Mouse (Mus musculus): Measurements from ENCODE around the gene Mrpl45. TPM values are rescaled to one million over a fixed set of nuclear protein-coding genes. Genes with fewer than 3 reads are reported as not detected.

The Mrpl45 gene
- total RNA-seq (2023), result 9.9 TPM

GRCm38 (mm10) chr11:97315504-97316503 is at the start of gene Mrpl45:
Gene Mrpl45, plus strand, starts transcription at chr11:97315716.

GRCm38 (mm10) chr11:97280216-97280861 is 35.2 kb upstream of the Mrpl45 start, which contains the start of gene Npepps:
Gene Npepps, minus strand, starts transcription at chr11:97280638.

DNA sequence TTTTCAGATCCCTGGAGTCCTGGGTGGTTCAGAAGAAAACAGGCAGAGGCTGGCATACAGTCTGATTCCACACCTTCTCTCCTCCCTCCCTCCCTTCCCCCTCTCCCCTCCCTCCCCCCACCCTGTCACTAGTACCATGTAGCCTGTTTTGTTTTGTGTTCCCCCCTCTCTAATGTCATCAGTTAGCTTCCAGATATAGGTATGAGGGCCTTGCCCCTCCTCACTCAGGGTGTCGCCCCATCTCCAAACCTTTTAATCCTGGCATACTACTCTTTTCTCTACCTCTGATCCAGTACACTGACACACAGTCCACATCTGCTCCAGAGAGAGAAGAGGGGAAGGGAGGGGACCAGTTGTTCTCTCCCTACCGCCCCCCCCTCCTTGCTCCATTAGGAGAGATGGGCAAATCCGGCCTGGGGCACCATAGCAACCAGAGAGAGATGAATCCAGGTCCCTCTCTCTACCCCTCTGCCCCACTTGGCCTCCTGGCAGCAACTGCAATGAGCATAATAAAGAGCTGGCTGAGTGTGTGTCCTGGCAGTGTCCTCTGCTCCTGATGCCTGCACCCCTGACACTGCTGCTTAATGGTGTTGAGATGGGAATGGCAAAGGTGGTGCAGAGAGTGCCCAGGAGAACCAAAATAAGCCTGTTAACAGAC is 36.6 kb downstream of the Mrpl45 start, which contains the start of gene Gpr179:
Gene Gpr179 (minus strand): TSS at position 51 of the 658 bp plus-strand sequence.

DNA sequence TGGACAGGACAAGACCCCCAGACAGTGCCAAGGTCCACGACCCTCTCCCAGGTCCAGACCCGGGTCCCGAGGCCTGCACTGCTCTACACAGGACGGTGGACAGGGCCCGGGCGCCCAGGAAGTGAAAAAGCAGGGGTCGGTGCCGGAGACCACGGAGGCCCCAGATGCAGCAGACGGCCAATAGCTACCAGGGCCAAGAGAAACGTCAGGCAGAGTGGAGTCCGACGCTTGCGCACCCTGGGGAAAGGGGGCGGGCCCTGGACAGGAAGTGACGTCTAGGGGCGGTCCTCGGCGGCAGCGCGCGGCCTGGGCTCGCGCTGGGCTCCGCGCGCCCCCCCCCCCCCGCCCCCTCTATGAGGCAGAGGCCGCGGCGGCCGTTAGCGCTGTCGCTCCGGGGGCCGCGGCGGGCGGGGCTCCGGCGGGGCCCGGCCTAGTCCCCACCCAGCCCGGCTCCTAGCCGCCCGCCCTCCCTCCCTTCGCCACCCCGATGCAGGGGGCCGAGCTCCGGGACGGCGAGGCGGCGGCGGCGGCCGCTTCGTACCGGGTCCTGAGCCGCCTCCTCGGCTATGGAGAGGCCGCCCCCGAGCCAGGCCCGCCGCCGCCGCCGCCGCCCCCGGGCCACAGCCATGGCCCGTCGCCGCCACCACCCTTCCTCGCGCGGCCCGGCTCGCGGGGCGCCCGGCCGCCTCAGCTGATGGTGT is 46.6 kb downstream of the Mrpl45 start, which contains the start of gene Socs7:
Gene Socs7 (plus strand): TSS at position 604 of the 701 bp plus-strand sequence.

Other genes with a start within 250 kb of the Mrpl45 start
- 1.5 TPM for gene Tbx21, start 200.4 kb upstream of the Mrpl45 start, total RNA-seq (2023)
- 0.53 TPM for gene Tbkbp1, start 164.2 kb upstream of the Mrpl45 start, total RNA-seq (2023)
- gene Kpnb1, start 127.8 kb upstream of the Mrpl45 start, total RNA-seq (2023), result 116 TPM
- 67.7 TPM for gene Npepps, start 35.1 kb upstream of the Mrpl45 start, total RNA-seq (2023)
- gene Gpr179, start 36.4 kb downstream of the Mrpl45 start, total RNA-seq (2023), result 0.12 TPM
- gene Socs7, start 46.8 kb downstream of the Mrpl45 start, total RNA-seq (2023), result 13.0 TPM
- 0.56 TPM for gene Arhgap23, start 99.8 kb downstream of the Mrpl45 start, total RNA-seq (2023)
- not detected for gene 4933428G20Rik, start 184.6 kb downstream of the Mrpl45 start, total RNA-seq (2023)

All from CD4-positive naive resting alpha-beta T cell, adult 76 days (primary cell).